Mouse (Mus musculus): ENCODE measurements around the gene Fgfr2. TPM values are rescaled to one million over a fixed set of nuclear protein-coding genes. Genes with fewer than 3 reads are reported as not detected.

The Fgfr2 gene
- total RNA-seq, 1 experiment = 37.5 TPM

DNA sequence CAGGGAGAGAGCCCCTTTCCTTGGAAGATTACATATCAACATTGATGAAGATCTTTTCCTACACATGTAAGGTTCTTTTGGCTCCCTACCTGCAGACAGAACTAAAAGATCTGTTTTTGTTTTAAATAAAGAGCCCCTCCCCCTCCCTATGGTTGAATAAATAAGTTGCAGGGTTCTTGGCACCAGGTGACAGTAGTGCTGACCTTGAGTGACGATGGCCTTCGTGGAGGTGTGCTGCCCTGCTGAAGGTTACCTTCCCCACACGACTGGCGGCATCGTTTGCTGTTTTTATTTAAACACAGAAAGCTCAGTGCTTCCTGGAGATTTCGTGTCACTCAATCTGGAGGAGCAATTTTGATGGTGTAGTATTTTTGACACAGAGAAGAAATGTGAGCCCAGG lies 2432.3 kb downstream of the Fgfr2 start:
- H3K9ac ChIP-seq (ENCODE audit: insufficient read depth, low read depth, low read length, poor library complexity, severe bottlenecking) = no peak overlapping the region
- no peak overlapping the region for H3K27ac ChIP-seq (ENCODE audit: insufficient read depth, low read depth, low read length, poor library complexity, severe bottlenecking)
- TF ChIP-seq HCFC1 (IDR thresholded peaks at IDR 0.05; ENCODE audit: borderline replicate concordance, insufficient read depth, low read length) (no peak), ZNF384 (IDR thresholded peaks at IDR 0.05; ENCODE audit: low read depth, low read length) (no peak), MAFK (IDR thresholded peaks at IDR 0.05; ENCODE audit: insufficient read depth, low read depth, low read length) (no peak), ZC3H11A (IDR thresholded peaks at IDR 0.05; ENCODE audit: borderline replicate concordance, low read depth, low read length) (no peak), CHD2 (IDR thresholded peaks at IDR 0.05; ENCODE audit: low read depth, low read length) (no peak)
- peaks cover 2 to 27% of the 10 kb centered on the region in 2 experiments for H3K4me1 ChIP-seq (ENCODE audit: control insufficient read depth in 2 of 2, insufficient read depth in 2 of 2, low read length in 2 of 2, poor library complexity in 1 of 2)
- H3K36me3 ChIP-seq (ENCODE audit: control insufficient read depth, insufficient read depth, low read length, poor library complexity, severe bottlenecking) = peaks cover 2% of the 10 kb centered on the region; the same call in 1 of the 2 replicates
- H3K4me3 ChIP-seq (ENCODE audit: insufficient read depth in 1 of 2, low read depth in 1 of 2, low read length in 2 of 2, poor library complexity in 1 of 2, severe bottlenecking in 1 of 2) = no peak overlapping the region
- H3K9me3 ChIP-seq (ENCODE audit: control insufficient read depth, insufficient read depth, low read depth, low read length) = no peaks in the 10 kb centered on the region
- in situ Hi-C loops (cut with MboI; ENCODE audit: low sequenced_read_pairs in 2 of 2, unreplicated experiment in 2 of 2) = no loop called here
- no peak for DNase-seq (ENCODE audit: low read depth, low spot score)

GRCm38 (mm10) chr7:130688601-130689000 lies 2434.5 kb downstream of the Fgfr2 start:
- Histone ChIP-seq H3K9me3 (ENCODE audit: control insufficient read depth, insufficient read depth, low read depth, low read length) (no peaks in the 10 kb centered on the region), H3K9ac (ENCODE audit: insufficient read depth, low read depth, low read length, poor library complexity, severe bottlenecking) (no peak overlapping the region), H3K4me1 (ENCODE audit: control insufficient read depth in 2 of 2, insufficient read depth in 2 of 2, low read length in 2 of 2, poor library complexity in 1 of 2) (peaks cover 2 to 19% of the 10 kb centered on the region in 2 experiments), H3K36me3 (ENCODE audit: control insufficient read depth, insufficient read depth, low read length, poor library complexity, severe bottlenecking) (peaks cover 2% of the 10 kb centered on the region; the same call in 1 of the 2 replicates), H3K4me3 (ENCODE audit: insufficient read depth in 1 of 2, low read depth in 1 of 2, low read length in 2 of 2, poor library complexity in 1 of 2, severe bottlenecking in 1 of 2) (no peak overlapping the region), H3K27ac (ENCODE audit: insufficient read depth, low read depth, low read length, poor library complexity, severe bottlenecking) (no peak overlapping the region)
- in situ Hi-C loops (cut with MboI; ENCODE audit: low sequenced_read_pairs in 2 of 2, unreplicated experiment in 2 of 2) = no loop called here
- no peak for TF ChIP-seq HCFC1 (IDR thresholded peaks at IDR 0.05; ENCODE audit: borderline replicate concordance, insufficient read depth, low read length)
- no peak for TF ChIP-seq ZNF384 (IDR thresholded peaks at IDR 0.05; ENCODE audit: low read depth, low read length)
- no peak for TF ChIP-seq ZC3H11A (IDR thresholded peaks at IDR 0.05; ENCODE audit: borderline replicate concordance, low read depth, low read length)
- TF ChIP-seq MAFK (IDR thresholded peaks at IDR 0.05; ENCODE audit: insufficient read depth, low read depth, low read length) = no peak
- no peak for TF ChIP-seq CHD2 (IDR thresholded peaks at IDR 0.05; ENCODE audit: low read depth, low read length)
- DNase-seq (ENCODE audit: low read depth, low spot score) = no peak

GRCm38 (mm10) chr7:130681798-130682197 lies 2441.4 kb downstream of the Fgfr2 start:
- no peaks in the 10 kb centered on the region for H3K9me3 ChIP-seq (ENCODE audit: control insufficient read depth, insufficient read depth, low read depth, low read length)
- peaks cover 6% of the 10 kb centered on the region; the same call in 1 of the 2 replicates for H3K36me3 ChIP-seq (ENCODE audit: control insufficient read depth, insufficient read depth, low read length, poor library complexity, severe bottlenecking)
- TF ChIP-seq MAFK (IDR thresholded peaks at IDR 0.05; ENCODE audit: insufficient read depth, low read depth, low read length) (no peak), ZNF384 (IDR thresholded peaks at IDR 0.05; ENCODE audit: low read depth, low read length) (no peak), ZC3H11A (IDR thresholded peaks at IDR 0.05; ENCODE audit: borderline replicate concordance, low read depth, low read length) (no peak), CHD2 (IDR thresholded peaks at IDR 0.05; ENCODE audit: low read depth, low read length) (no peak)
- no peak overlapping the region for H3K4me3 ChIP-seq (ENCODE audit: insufficient read depth in 1 of 2, low read depth in 1 of 2, low read length in 2 of 2, poor library complexity in 1 of 2, severe bottlenecking in 1 of 2)
- no peak for DNase-seq (ENCODE audit: low read depth, low spot score)
- no peak overlapping the region for H3K9ac ChIP-seq (ENCODE audit: insufficient read depth, low read depth, low read length, poor library complexity, severe bottlenecking)
- in situ Hi-C loops (cut with MboI; ENCODE audit: low sequenced_read_pairs in 2 of 2, unreplicated experiment in 2 of 2) = no loop called here
- no peak overlapping the region for H3K27ac ChIP-seq (ENCODE audit: insufficient read depth, low read depth, low read length, poor library complexity, severe bottlenecking)
- peaks cover 0 to 2% of the 10 kb centered on the region in 2 experiments; a peak in 1 of 4 replicates for H3K4me1 ChIP-seq (ENCODE audit: control insufficient read depth in 2 of 2, insufficient read depth in 2 of 2, low read length in 2 of 2, poor library complexity in 1 of 2)

GRCm38 (mm10) chr7:130678414-130678813 lies 2444.7 kb downstream of the Fgfr2 start:
- in situ Hi-C loops (cut with MboI; ENCODE audit: low sequenced_read_pairs in 2 of 2, unreplicated experiment in 2 of 2) = no loop called here
- TF ChIP-seq CHD2 (IDR thresholded peaks at IDR 0.05; ENCODE audit: low read depth, low read length) (no peak), HCFC1 (IDR thresholded peaks at IDR 0.05; ENCODE audit: borderline replicate concordance, insufficient read depth, low read length) (no peak), ZNF384 (IDR thresholded peaks at IDR 0.05; ENCODE audit: low read depth, low read length) (no peak), ZC3H11A (IDR thresholded peaks at IDR 0.05; ENCODE audit: borderline replicate concordance, low read depth, low read length) (no peak), MAFK (IDR thresholded peaks at IDR 0.05; ENCODE audit: insufficient read depth, low read depth, low read length) (no peak)
- Histone ChIP-seq H3K9me3 (ENCODE audit: control insufficient read depth, insufficient read depth, low read depth, low read length) (no peaks in the 10 kb centered on the region), H3K36me3 (ENCODE audit: control insufficient read depth, insufficient read depth, low read length, poor library complexity, severe bottlenecking) (peaks cover 15% of the 10 kb centered on the region; the same call in 1 of the 2 replicates), H3K9ac (ENCODE audit: insufficient read depth, low read depth, low read length, poor library complexity, severe bottlenecking) (no peak overlapping the region), H3K27ac (ENCODE audit: insufficient read depth, low read depth, low read length, poor library complexity, severe bottlenecking) (no peak overlapping the region), H3K4me3 (ENCODE audit: insufficient read depth in 1 of 2, low read depth in 1 of 2, low read length in 2 of 2, poor library complexity in 1 of 2, severe bottlenecking in 1 of 2) (no peak overlapping the region), H3K4me1 (ENCODE audit: control insufficient read depth in 2 of 2, insufficient read depth in 2 of 2, low read length in 2 of 2, poor library complexity in 1 of 2) (peaks cover 0 to 2% of the 10 kb centered on the region in 2 experiments; a peak in 1 of 4 replicates)
- DNase-seq (ENCODE audit: low read depth, low spot score) = no peak
